Mouse (Mus musculus) kidney, postnatal 25 days (tissue): ENCODE data around the gene Hecw2.
A peak's percentile ranks its signal among the peaks of the same experiment; 100 is the strongest.

Source experiments
- DNase-seq, 2 experiments: peaks; one replicate each; pipeline ENCODE4 v3.0.0; 2021; ENCODE audit warnings: mixed read lengths in 2 of 2

Hecw2 gene

DNA sequence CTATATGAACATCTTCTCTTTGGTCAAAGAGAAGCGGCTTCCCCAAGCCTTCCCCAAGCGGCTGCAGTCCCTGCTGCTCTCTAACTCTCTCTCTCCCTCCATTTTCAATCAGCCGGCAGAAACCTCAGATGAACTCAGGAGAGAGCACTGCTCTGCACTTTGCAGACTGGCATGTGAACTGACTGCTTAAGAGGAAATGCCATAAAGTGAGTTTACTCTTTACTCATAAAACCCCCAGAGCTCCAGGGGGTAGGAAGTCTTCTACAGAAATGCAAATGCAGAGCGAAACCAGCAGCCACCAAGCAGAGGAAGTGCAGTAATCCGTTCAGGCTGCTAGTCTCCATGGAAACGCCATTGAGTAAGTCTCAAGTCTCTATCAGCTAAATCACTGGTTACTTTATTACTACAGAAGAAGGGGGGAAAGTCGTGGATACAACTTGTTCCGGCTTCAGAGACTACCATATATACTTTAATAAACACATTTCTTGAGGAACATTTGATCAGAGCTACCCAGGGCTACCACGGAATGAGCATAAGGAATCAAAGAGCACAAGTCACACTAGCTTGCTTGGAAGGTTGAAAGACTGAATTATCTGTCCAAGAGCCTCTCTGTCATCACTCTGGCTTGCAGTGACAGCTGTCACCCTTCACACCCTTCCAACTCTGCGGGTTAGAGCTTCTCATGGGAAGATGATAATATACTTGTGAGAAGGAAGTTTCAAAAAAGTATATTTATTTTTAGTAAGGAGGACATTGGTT is 371.1 kb downstream of the Hecw2 start:
- DNase-seq, result peak; percentile 24 to 69

DNA sequence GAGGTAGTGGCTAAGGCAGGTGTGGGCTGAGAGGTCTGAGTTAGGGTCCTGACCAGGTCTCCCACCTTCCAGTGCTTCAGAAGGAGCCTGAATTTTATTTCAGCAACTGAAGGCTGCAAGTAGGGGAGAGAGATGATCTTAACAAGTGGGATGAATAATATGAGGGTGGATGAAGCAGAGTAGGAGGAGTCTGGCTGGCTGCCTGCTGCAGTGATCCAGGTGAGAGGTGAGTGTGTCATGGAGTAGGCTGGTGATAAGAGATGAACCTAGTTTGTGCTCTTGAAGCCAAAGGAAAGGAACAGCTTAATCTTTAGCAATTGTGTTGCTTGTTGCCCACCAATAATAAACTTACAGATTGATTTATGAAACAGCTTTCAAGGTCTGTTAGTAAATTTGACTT is 373.0 kb downstream of the Hecw2 start:
- no peak for DNase-seq

DNA sequence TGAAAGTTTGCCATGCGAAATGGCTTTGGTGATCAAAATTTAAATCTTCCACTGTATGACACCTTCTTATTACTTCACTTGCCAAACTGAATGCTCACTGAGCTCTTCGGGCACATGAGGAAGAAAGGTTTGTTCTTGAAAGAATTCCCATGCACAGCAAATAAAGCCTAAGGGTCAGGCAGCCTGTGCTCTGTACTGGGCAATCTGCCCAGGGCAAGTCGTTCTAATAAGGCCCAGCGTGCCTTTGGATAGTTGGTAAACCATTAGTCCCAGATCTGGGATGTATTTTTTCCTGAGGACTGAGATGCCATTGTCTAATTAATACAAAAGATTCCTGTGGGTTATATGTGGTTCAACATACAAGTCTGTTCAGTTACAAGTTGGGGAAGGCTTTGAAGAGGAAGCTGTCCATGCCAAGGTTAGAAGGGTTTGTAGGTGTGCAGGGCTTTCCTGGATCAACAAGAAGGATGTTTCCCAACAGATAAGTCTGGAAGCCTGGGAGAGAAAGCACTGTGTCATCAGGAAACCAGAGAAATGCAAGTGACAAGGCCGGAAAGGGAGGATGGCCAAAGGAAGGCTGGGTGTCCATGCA is 374.8 kb downstream of the Hecw2 start:
- peak; percentile 49 to 53 for DNase-seq

DNA sequence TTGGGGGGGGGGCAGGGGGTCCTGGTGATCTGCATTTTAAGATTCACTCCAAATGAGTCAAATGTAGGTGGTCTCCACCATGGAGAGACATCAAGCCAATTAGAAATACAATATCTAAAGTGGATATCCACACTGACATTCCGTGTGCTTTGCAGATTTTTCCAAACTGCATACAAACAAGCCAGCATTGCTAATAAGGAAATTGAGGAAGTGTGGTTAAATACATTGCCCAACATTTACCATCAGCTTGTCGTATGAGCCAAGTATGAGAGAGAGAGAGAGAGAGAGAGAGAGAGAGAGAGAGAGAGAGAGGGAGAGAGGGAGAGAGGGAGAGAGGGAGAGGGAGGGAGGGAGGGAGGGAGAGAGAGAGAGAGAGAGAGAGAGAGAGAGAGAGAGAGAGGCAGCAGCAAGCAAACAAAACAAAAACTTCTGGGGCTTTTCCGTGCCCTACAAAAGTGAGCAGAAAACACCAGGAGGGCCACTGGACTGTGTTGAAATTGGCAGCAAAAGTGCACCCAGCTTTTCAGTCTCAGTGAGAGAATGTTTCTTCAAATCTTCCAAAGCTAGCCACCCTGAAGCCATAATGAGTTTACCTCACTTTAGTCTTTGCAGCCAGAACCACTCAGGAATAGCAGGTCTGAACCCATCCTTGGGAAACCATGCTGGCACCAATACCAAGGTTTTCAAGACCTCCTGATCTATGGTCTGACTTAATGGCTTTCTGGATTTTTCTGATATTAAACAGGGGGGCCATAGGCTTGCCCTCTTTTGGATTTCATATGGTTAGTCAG is 376.7 kb downstream of the Hecw2 start:
- no peak for DNase-seq

- DNase-seq, result no peak
Observed at GRCm38 (mm10) chr1:53816353-53816752, 378.6 kb downstream of the Hecw2 start.

DNA sequence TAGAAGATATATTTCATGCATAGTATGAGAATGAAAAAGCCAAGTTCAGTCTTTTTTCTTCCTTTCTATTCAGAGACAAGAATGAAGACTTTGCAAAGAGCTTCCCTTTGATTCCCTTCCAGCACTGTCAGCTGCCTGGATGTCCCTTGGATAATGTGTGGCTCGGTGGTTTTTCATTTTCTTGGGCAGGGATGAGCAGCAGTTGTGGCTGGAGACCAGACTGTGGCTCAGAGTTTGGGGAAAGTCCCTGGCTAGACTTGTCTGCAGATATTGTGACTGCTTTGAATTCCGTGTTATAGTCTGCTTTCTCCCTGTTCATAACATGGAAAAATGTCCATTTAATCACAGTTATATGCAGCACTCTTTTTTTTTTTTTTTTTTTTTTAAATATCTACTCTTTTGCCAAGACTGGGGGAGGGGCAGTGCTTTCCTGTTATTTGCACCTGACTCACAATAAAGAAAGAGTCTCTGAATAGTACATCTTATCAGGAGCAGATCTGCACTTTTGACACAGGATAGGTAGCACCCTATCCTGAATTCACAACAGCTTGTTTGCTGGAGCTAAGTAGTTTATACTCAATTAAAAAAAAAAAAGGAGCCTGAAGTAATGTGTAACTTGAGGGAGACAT is 380.8 kb downstream of the Hecw2 start:
- DNase-seq, result peak in 1 of 2 experiments; percentile 59

DNA sequence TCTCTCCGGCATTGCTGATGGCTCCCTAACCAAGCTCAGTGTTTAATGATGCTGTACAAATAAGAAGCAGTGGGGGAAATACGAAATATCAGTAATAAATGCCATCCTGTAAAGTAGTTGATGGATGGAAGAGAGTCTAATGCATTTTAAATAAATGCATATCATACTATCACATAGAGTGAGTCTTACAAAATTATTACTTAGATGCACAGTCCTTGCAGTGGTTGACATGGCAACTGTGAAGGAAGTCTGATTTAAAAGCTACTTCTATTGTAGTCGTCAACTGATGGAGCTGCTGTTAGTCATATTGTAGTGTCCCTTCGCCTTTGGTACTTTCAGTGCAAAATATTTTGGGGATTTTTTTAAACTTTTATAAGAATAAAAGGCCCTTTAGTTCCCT is 383.0 kb downstream of the Hecw2 start:
- no peak for DNase-seq

DNA sequence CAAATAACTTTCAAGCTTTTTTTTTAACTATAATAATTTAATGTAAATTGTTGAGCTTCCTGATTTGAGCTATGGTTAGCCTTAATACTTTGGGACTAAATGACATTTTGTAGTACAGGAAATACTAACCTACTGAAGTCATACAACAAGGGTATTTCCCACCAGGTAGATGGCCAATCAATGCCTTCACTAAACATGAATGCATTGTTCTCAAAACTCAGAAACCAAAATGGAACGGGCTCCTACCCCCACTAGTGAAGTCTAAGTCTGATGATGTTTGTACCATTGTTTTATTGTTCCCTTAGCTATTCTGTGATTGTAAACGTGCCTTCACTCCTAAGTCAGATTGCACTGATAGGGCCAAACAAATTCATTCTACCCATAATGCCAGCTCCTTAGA is 386.7 kb downstream of the Hecw2 start:
- no peak for DNase-seq

DNA sequence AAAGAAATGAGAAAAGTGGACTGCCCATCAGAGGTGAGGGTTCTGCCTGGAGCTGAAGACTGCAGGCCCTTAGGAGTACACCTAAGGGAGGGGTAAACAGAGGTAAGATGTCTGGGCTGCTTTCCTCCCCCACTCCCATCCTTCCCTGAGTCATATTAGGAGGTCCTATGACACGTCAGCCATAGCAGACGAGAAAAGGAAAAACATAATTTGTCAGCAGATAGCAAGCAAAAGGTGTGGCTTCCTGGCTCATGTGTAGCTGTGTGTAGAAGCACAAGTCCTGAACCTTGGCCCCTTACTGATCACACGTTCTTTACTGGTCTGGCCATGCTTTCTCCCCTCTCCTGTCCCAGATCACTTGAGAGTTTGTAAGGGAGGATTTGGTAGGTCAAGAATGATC is 397.2 kb downstream of the Hecw2 start:
- DNase-seq, result no peak

DNA sequence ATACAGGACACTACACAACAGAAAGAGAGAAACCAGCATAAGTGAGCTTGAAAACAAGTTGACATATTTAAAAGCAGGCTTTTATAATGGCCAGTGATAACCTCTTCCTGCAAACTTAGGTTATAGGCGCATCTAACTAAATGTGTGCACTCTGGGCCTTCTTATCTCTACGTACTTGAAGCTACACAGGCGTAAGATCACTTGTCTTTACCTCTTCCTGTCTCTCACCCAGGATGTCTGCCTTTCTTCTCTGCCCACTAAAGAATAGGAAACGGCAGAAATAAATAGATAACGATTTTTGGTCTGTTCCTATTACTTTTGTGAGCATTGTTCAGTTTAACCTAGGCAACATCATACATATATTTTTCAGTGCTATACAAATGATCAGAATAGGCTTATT is 397.9 kb downstream of the Hecw2 start:
- DNase-seq, result no peak

DNA sequence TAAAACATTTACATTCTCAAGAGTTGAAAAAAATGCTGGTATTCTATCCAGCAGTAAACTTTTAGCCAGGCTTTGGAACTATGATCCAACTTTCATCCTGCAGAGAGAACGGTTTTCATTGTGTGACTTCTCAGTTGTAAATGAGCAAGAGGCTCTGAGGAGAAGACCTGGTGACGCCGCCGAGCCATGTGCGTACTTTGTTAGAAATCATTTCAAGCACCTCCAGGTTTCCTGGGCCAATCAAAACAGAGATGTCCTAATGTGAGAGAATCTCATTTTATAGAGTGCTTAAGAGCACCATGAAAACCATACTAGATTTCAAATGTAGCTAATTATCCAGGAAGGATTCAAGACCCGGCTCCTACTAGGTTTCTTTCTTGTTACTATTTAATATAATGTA is 398.7 kb downstream of the Hecw2 start:
- no peak for DNase-seq

DNA sequence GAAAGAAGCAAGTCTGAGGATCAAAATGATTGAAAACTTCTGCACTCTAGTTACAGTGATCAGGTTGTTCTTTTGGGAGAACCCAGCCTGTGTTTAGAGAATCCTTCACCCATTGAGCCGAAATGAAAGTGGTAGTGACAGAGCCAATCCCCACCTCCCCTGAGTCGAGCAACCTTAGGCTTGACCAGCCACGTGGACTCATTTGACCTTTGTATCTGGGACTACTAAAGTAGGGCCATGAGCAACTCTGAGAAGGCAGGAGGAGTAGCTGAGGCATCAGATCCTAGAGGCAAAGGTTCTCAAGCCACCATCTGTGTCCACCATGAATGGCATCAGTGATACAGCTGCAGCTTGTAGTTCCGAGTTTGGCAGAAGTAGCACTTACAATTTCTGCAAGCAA is 399.4 kb downstream of the Hecw2 start:
- DNase-seq, result no peak

DNA sequence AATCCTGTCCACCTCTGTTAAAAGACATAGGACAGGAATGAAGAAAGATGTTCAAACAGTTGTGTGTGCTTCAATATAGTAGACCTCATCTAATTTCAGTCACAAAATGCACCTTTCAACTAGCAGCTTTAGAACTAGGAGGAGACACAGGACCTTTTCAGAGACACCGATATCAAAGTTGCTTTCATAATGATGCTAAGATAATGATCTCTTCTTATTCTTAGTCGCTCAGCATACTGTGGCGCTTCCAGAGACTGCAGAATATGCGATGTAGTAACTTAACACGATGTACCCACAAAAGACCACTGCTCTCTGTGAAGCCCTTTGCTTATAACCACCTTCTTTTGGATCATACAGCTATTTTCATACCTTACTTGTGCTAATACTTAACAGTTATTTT is 399.9 kb downstream of the Hecw2 start:
- no peak for DNase-seq

DNA sequence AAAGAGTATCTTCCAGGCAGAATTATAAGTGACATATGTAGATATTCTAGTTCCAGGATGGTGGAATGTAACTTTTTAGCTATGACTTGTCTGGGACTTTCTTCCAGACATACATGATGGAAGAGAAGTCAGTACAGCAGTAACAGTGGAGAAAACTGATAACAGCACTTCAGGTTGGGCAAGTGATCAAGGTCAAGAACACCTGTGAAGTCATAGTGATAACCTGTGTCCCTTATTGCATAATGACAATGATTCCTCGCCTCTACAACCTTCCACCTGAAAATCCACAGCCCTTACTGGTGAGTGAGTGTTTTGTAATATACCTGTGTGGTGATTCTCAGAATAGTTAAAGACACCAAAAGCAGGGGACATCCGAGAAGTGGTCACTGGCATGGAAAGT is 400.7 kb downstream of the Hecw2 start:
- DNase-seq, result no peak

GRCm38 (mm10) chr1:53791343-53791742 is 403.6 kb downstream of the Hecw2 start:
- no peak for DNase-seq

DNA sequence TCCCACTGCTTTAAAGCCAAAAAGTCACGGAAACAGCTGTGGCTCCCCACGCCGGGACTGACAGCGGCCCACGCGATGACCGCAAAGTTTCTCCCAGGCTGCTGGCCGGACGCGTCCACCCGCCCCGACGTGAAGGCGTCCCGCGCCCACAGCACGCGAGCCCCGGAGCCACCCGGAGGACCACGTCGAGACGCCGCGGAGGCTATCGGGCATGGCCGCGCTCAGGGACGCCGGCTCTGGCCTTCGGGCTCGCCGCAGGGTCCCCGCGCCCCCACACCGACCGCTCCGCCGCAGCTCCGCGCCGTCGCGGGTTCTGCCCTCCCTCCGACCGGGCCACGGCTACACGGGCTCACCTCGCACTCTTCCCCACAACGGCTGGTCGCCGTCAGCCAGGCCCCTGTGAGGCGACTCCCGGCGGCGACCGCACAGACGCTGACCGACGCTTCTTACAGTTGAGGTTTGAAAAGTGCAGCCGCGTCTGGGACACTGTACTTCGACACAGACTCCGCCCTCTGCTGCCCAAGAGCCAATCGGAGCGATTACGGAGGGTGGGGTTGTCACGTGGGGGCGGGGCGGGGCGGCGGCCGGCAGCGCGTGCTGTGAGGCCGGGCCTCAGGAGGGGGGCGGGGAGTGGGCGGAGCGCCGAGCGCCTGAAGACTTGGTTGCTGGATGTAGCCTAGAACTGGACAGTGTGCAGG is 410.1 kb downstream of the Hecw2 start, which contains the start of gene Stk17b:
Gene Stk17b, minus strand, starts transcription at position 504 of the 698 bp plus-strand sequence.
- peak; percentile 97 to 98 for DNase-seq

GRCm38 (mm10) chr1:53784291-53784720 is 410.7 kb downstream of the Hecw2 start:
- peak in 1 of 2 experiments; percentile 40 for DNase-seq

GRCm38 (mm10) chr1:53782956-53783355 is 412.0 kb downstream of the Hecw2 start:
- no peak for DNase-seq

- DNase-seq, result no peak
Observed at GRCm38 (mm10) chr1:53782079-53782478, 412.9 kb downstream of the Hecw2 start.

GRCm38 (mm10) chr1:53781311-53781710 is 413.7 kb downstream of the Hecw2 start:
- no peak for DNase-seq

DNA sequence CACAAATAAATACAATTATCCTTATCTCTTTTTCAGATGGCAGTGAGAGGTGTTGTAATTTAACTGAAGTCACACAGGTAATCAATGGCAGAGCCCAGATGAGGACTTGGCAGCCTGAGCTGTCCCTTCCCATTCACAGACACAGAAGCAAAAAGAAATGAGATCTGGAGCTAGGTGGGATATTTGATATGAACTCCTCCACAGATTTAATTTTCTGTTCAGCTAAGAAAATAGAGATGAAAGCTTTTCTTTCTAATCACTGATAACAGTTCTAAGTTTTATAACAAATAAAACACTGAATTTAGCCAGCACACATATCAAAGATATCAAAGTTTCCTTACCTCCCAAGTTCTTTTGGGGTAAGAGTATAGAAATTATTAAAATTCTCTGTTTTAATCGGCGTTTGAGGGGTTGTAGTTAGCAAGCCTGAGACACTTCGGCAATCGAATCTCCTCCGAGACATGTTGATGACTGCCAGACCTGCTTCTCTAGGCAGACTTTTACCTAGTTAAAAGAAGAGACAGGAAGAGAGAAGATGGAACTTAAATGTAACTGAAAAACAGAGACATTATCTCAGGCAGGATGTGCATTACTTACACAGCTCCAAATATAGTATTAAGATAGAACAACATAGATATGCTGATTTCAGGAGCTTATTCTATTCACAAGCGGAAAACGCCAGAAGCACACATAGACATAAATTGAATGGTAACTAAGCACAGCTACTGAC is 418.6 kb downstream of the Hecw2 start:
- DNase-seq, result no peak

DNA sequence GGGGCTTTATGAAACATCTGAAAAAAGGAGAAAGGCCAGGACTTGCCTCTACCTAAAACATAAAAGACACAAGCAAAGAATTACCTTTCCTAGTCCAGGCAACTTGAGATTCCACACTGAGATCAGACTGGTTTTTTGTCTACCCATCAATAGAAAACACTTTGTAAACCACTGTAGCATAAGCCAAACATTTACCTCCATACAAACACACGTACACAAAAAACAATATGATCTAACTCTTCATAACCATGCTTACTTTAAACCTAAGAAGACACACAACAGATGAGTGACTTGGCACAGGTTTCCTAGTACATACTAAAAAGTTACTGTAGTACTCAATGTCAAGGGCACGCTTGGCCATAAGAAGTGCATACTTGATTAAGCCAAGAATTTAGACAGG is 419.4 kb downstream of the Hecw2 start:
- no peak for DNase-seq
